Mouse (Mus musculus) kidney, adult 9 months (tissue): ENCODE results near the gene Olfr12.
A peak's percentile ranks its signal among the peaks of the same experiment; 100 is the strongest.

Source experiments
- DNase-seq: peaks from one replicate; pipeline ENCODE4 v3.0.0; 2022

Gene Olfr12

GRCm38 (mm10) chr1:92617488-92617887 is at the start of gene Olfr12:
TSS of gene Olfr12 (plus strand) at chr1:92617788.
- DNase-seq: no peak

GRCm38 (mm10) chr1:92571022-92571421 is 46.6 kb upstream of the Olfr12 start, which contains the start of gene Olfr1413:
TSS of gene Olfr1413 (plus strand) at chr1:92571322.
- DNase-seq: no peak

- DNase-seq: no peak
These were observed 32.1 kb upstream of the Olfr12 start, which contains the start of gene Olfr1412 for GRCm38 (mm10) chr1:92585479-92585878. TSS of gene Olfr1412 (plus strand) at chr1:92585779.

- no peak for DNase-seq
These were observed 23.5 kb upstream of the Olfr12 start, which contains the start of gene Olfr1411 for GRCm38 (mm10) chr1:92594111-92594510. TSS of gene Olfr1411 (plus strand) at chr1:92594411.

GRCm38 (mm10) chr1:92596019-92596418 is 21.6 kb upstream of the Olfr12 start:
- no peak for DNase-seq

GRCm38 (mm10) chr1:92605482-92605881 is 12.1 kb upstream of the Olfr12 start, which contains the start of gene Olfr1410:
TSS of gene Olfr1410 (plus strand) at chr1:92605782.
- no peak for DNase-seq

GRCm38 (mm10) chr1:92607711-92608110 is 9.9 kb upstream of the Olfr12 start:
- no peak for DNase-seq

- DNase-seq: peak; percentile 64
These were observed 6.6 kb upstream of the Olfr12 start for GRCm38 (mm10) chr1:92611008-92611407.

- no peak for DNase-seq
These were observed 4.4 kb upstream of the Olfr12 start for GRCm38 (mm10) chr1:92613175-92613574.

- DNase-seq: peak; percentile 28
These were observed 3.1 kb upstream of the Olfr12 start for GRCm38 (mm10) chr1:92614516-92614915.

GRCm38 (mm10) chr1:92616046-92616445 is 1.5 kb upstream of the Olfr12 start:
- no peak for DNase-seq

- DNase-seq: no peak
These were observed 772 bp downstream of the Olfr12 start for GRCm38 (mm10) chr1:92618360-92618759.

GRCm38 (mm10) chr1:92628227-92628626 is 10.6 kb downstream of the Olfr12 start:
- DNase-seq: no peak

GRCm38 (mm10) chr1:92632196-92632595 is 14.6 kb downstream of the Olfr12 start:
- no peak for DNase-seq

- DNase-seq: no peak
These were observed 15.4 kb downstream of the Olfr12 start for GRCm38 (mm10) chr1:92632948-92633347.

- DNase-seq: no peak
These were observed 16.1 kb downstream of the Olfr12 start for GRCm38 (mm10) chr1:92633726-92634125.

GRCm38 (mm10) chr1:92634569-92634968 is 17.0 kb downstream of the Olfr12 start:
- no peak for DNase-seq

GRCm38 (mm10) chr1:92634976-92635599 is 17.5 kb downstream of the Olfr12 start:
- no peak for DNase-seq

- DNase-seq: no peak
These were observed 18.4 kb downstream of the Olfr12 start for GRCm38 (mm10) chr1:92636015-92636414.

- DNase-seq: no peak
These were observed 19.1 kb downstream of the Olfr12 start for GRCm38 (mm10) chr1:92636676-92637075.

GRCm38 (mm10) chr1:92637501-92638172 is 20.0 kb downstream of the Olfr12 start:
- DNase-seq: no peak

- DNase-seq: no peak
These were observed 20.6 kb downstream of the Olfr12 start for GRCm38 (mm10) chr1:92638181-92638580.

GRCm38 (mm10) chr1:92638736-92639135 is 21.1 kb downstream of the Olfr12 start:
- DNase-seq: no peak

GRCm38 (mm10) chr1:92640393-92640792 is 22.8 kb downstream of the Olfr12 start:
- DNase-seq: no peak
